Mouse (Mus musculus): ENCODE measurements around the gene Adamtsl3. TPM values are rescaled to one million over a fixed set of nuclear protein-coding genes. Genes with fewer than 3 reads are reported as not detected.

Adamtsl3 gene
- polyA plus RNA-seq, 1 experiment = not detected

DNA sequence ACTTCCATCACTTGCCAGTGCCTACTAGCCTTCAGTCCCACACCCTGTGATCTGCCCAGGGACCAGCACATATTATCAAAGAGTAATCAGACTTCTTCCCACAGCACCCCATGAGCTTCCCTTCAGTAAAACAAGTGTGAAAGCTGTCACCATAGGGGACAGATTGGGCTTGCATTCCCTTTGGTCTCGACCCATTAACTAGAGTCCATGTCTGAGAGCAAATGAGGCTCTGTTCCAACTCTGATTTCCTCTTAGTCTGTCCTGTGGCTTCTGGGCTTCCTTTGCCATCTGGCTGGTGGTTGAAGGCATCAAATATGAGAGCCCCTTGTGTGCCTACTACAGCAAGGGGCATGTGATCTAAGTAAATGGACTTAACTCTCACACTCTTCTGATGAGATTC is 237.5 kb downstream of the Adamtsl3 start:
- no peaks in the 10 kb centered on the region for H3K4me1 ChIP-seq (ENCODE audit: control insufficient read depth, insufficient read depth, low read length)

DNA sequence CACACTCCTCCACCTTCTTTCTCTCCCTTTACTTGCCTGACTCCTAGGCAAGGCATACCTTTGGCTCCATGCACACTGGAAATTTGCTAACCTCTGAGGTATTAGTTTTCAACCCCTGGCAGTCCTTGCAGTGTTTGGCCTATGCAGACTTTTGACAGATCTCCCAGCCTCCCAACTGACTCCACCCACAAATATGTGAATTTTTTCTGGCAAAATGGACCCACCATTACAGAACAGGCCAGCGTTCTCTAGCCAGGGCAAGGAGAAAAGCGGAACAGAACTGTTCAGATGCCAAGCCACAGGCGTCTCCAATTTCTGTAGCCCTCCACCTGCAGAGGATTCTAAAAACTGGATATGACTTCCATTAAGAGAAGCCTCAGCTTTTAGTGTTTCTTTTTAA is 244.5 kb downstream of the Adamtsl3 start:
- TF ChIP-seq CTCF (IDR thresholded peaks at IDR 0.05; ENCODE audit: low read depth, low read length) = no peak
- H3K27ac ChIP-seq (ENCODE audit: insufficient read depth, low read depth, low read length) = no peak overlapping the region
- H3K4me3 ChIP-seq (ENCODE audit: insufficient read depth, low read length) = no peak overlapping the region

More for the DNA sequence above, 237.5 kb downstream of the Adamtsl3 start:
- TF ChIP-seq POLR2A (IDR thresholded peaks at IDR 0.05; ENCODE audit: borderline replicate concordance, low read depth, low read length) = no peak
- TF ChIP-seq CTCF (IDR thresholded peaks at IDR 0.05; ENCODE audit: low read depth, low read length) = no peak
- H3K4me3 ChIP-seq (ENCODE audit: insufficient read depth, low read length) = no peak overlapping the region
- no peak overlapping the region for H3K27ac ChIP-seq (ENCODE audit: insufficient read depth, low read depth, low read length)

DNA sequence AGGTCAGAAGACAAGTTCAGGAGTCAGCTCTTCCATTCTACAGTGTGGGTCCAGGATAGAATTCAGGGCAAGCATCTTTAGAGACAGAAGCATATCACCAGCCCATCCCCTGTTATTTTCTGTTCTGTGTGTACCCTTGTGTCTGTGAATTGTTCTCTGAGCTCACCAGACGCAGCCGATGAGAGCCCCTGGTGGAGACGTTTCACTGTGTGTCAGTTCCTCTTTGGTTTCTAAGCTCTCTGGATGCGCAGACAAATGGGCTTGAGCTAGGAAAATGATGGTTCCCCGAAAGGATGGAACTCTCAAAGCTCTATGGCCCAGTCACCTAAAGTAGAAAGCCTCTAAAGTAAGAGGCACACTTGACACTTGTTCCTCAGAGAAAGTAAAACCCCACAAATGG is 246.3 kb downstream of the Adamtsl3 start:
- H3K4me3 ChIP-seq (ENCODE audit: insufficient read depth, low read length) = no peak overlapping the region
- TF ChIP-seq CTCF (IDR thresholded peaks at IDR 0.05; ENCODE audit: low read depth, low read length) (no peak), POLR2A (IDR thresholded peaks at IDR 0.05; ENCODE audit: borderline replicate concordance, low read depth, low read length) (no peak)
- no peaks in the 10 kb centered on the region for H3K4me1 ChIP-seq (ENCODE audit: control insufficient read depth, insufficient read depth, low read length)
- H3K27ac ChIP-seq (ENCODE audit: insufficient read depth, low read depth, low read length) = no peak overlapping the region

More for the DNA sequence above, 244.5 kb downstream of the Adamtsl3 start:
- H3K4me1 ChIP-seq (ENCODE audit: control insufficient read depth, insufficient read depth, low read length) = no peaks in the 10 kb centered on the region

DNA sequence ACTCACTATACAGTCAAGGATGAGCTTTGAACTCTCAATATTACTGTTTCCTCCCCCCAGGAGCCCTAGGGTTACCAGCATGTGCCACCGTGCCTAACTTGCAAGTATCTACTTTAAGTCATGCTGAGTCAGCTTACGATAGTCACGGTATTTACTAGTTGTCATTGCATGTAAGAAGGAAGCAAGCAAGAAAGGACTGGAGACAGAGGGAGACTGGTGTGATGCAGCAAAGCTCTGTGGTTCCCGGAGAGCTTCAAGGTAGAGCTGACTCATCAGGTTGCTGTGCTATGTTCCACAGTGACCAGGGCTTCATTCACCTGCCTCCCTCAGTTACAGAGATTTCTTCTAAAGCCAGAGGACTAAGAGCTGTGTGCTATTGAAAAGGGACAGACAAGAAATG is 247.0 kb downstream of the Adamtsl3 start:
- H3K4me3 ChIP-seq (ENCODE audit: insufficient read depth, low read length) = no peak overlapping the region
- H3K4me1 ChIP-seq (ENCODE audit: control insufficient read depth, insufficient read depth, low read length) = no peaks in the 10 kb centered on the region
- TF ChIP-seq CTCF (IDR thresholded peaks at IDR 0.05; ENCODE audit: low read depth, low read length) (no peak), POLR2A (IDR thresholded peaks at IDR 0.05; ENCODE audit: borderline replicate concordance, low read depth, low read length) (no peak)
- H3K27ac ChIP-seq (ENCODE audit: insufficient read depth, low read depth, low read length) = no peak overlapping the region

DNA sequence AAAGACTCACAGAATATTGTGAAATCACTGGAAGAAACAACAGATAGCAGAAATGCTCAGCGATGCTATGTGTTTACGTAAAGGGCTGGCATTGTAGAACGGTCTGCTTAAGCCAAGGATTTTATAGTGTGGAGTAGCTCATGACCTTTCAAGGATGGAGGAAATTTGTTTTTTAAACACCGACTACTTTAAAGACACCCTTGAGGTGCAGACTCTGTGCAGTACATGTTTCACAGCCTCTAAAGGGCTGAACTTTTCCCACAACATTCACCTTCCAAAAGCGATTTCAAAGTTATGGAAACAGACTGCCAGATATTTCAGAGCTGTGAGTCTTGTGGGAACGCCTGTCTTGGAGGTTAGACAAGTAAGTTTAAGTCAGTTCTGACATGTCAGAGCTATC is 255.4 kb downstream of the Adamtsl3 start:
- TF ChIP-seq POLR2A (IDR thresholded peaks at IDR 0.05; ENCODE audit: borderline replicate concordance, low read depth, low read length) (no peak), CTCF (IDR thresholded peaks at IDR 0.05; ENCODE audit: low read depth, low read length) (no peak)
- Histone ChIP-seq H3K4me3 (ENCODE audit: insufficient read depth, low read length) (no peak overlapping the region), H3K4me1 (ENCODE audit: control insufficient read depth, insufficient read depth, low read length) (no peaks in the 10 kb centered on the region), H3K27ac (ENCODE audit: insufficient read depth, low read depth, low read length) (no peak overlapping the region)

DNA sequence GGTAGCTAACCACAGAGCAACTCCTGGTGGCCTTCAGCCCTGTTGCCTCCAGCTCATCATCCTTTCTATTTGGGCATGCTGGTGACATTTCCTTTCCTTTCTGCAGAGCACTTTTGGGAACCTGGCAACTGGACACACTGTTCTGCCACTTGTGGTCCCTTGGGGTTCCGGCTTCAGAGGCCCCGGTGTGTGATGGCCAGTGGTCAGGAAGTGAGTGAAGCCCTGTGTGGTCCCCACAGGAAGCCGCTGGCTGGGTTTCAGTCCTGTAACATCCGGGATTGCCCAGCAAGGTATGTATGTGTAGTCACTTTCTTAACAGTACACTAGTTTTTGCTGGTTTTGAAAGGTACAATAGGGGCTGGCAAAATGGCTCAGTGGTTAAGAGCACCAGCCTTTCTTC is 266.5 kb downstream of the Adamtsl3 start:
- H3K4me1 ChIP-seq (ENCODE audit: control insufficient read depth, insufficient read depth, low read length) = no peaks in the 10 kb centered on the region
- H3K27ac ChIP-seq (ENCODE audit: insufficient read depth, low read depth, low read length) = no peak overlapping the region
- TF ChIP-seq POLR2A (IDR thresholded peaks at IDR 0.05; ENCODE audit: borderline replicate concordance, low read depth, low read length) = no peak
- H3K4me3 ChIP-seq (ENCODE audit: insufficient read depth, low read length) = no peak overlapping the region

DNA sequence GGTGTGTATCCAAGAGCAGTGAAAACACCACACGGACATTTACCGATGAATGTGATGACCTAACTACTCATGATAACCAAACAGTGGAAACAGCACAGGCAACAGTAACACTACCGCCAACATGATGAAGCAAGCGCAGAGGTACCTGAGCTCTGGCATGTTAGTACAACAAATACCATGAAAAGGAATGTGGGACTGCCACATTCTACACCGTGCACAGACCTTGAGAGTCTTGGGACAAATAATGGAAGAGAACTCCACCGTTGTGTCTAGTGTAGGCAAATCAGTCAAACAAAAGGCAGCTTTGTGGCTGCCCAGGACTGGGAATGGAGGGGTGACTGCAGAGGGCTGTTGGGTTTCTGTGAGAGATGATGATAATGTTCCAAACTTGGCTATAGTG is 269.9 kb downstream of the Adamtsl3 start:
- Histone ChIP-seq H3K4me1 (ENCODE audit: control insufficient read depth, insufficient read depth, low read length) (no peaks in the 10 kb centered on the region), H3K27ac (ENCODE audit: insufficient read depth, low read depth, low read length) (no peak overlapping the region), H3K4me3 (ENCODE audit: insufficient read depth, low read length) (no peak overlapping the region)
- no peak for TF ChIP-seq CTCF (IDR thresholded peaks at IDR 0.05; ENCODE audit: low read depth, low read length)
- TF ChIP-seq POLR2A (IDR thresholded peaks at IDR 0.05; ENCODE audit: borderline replicate concordance, low read depth, low read length) = no peak

DNA sequence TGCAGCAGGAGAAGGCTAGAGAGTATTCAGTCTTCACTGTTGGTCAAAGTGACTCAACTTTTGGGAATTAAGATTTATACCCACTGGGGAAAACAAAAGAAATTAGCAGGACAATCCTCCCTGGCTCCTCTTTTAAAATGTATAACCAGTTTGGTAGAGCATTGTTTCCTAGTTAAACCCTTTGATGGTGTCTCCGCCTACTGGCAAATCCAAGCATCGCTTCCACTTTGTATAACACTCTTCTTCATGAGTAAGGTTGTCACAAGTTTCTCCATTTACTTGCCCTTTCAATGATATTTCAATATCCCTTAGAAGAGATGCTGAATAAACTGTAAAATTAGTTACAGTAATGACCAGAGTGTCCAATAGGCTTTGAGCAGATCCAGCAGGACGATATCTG is 274.1 kb downstream of the Adamtsl3 start:
- Histone ChIP-seq H3K4me3 (ENCODE audit: insufficient read depth, low read length) (no peak overlapping the region), H3K4me1 (ENCODE audit: control insufficient read depth, insufficient read depth, low read length) (no peaks in the 10 kb centered on the region), H3K27ac (ENCODE audit: insufficient read depth, low read depth, low read length) (no peak overlapping the region)
- TF ChIP-seq CTCF (IDR thresholded peaks at IDR 0.05; ENCODE audit: low read depth, low read length) (no peak), POLR2A (IDR thresholded peaks at IDR 0.05; ENCODE audit: borderline replicate concordance, low read depth, low read length) (no peak)

DNA sequence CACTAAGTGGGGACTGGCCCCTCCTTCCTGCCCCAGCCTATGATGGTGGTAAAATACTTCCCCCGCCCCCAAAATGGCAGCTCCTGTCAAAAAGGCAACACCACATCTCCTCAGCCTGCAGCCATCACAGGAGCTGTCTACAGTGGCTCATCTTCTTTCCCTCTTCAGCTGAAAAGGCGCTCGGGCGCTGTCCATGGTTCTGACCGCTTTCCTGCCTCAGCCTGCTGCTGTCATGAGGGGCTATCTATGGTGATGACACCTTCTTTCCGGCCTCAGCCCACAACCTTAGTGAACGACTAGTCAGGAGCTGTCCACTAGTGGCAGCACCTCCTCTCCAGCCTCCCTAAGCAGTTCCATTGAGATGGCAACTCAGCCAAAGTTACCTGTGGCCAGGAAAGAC is 289.8 kb downstream of the Adamtsl3 start:
- no peak for TF ChIP-seq POLR2A (IDR thresholded peaks at IDR 0.05; ENCODE audit: borderline replicate concordance, low read depth, low read length)
- no peak for TF ChIP-seq CTCF (IDR thresholded peaks at IDR 0.05; ENCODE audit: low read depth, low read length)
- H3K4me1 ChIP-seq (ENCODE audit: control insufficient read depth, insufficient read depth, low read length) = no peaks in the 10 kb centered on the region

DNA sequence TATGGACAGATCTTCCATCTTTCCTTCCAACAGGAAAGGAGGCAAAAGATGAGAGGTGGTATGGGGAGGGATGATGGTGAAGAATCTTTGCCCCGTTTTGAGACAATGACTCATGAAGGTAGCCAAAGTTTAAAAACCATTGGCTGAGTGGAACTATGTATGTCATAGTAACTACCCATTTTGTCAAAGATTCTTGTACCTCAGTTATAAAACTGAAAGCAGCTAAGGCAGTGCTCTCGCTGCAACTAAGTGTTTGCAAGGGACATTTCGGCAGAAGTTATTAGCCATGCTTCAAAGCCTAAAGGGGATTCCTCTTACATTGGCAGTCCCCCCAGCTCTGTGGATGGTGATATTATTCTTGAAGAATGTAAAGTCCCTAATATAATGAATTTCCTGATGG is 311.7 kb downstream of the Adamtsl3 start:
- TF ChIP-seq POLR2A (IDR thresholded peaks at IDR 0.05; ENCODE audit: borderline replicate concordance, low read depth, low read length) (no peak), CTCF (IDR thresholded peaks at IDR 0.05; ENCODE audit: low read depth, low read length) (no peak)
- H3K4me3 ChIP-seq (ENCODE audit: insufficient read depth, low read length) = no peak overlapping the region
- peaks cover 9% of the 10 kb centered on the region for H3K4me1 ChIP-seq (ENCODE audit: control insufficient read depth, insufficient read depth, low read length)
- no peak overlapping the region for H3K27ac ChIP-seq (ENCODE audit: insufficient read depth, low read depth, low read length)

More for the DNA sequence above, 289.8 kb downstream of the Adamtsl3 start:
- no peak overlapping the region for H3K27ac ChIP-seq (ENCODE audit: insufficient read depth, low read depth, low read length)
- no peak overlapping the region for H3K4me3 ChIP-seq (ENCODE audit: insufficient read depth, low read length)

DNA sequence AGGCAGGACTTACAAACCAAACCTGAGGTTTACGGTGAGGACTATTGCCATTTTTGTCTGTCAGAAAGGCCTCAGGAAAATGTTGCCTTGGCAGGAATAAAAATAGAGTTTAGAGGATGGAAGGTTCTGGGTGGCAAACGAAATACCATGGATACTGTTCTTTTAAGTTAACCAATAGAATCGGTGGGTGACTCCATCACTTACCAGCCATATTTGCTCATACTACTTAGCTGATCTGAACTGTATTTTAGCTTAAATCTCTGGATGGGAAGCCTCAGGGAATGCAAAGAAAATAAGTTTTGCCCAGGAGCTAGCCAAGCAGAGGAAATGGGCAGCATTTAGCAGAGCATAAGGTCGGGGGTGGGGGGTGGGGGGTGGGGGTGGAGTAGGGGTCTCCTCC is 312.4 kb downstream of the Adamtsl3 start:
- Histone ChIP-seq H3K4me3 (ENCODE audit: insufficient read depth, low read length) (peak overlapping the region; percentile 86), H3K4me1 (ENCODE audit: control insufficient read depth, insufficient read depth, low read length) (peaks cover 10% of the 10 kb centered on the region), H3K27ac (ENCODE audit: insufficient read depth, low read depth, low read length) (no peak overlapping the region)
- TF ChIP-seq CTCF (IDR thresholded peaks at IDR 0.05; ENCODE audit: low read depth, low read length) (no peak), POLR2A (IDR thresholded peaks at IDR 0.05; ENCODE audit: borderline replicate concordance, low read depth, low read length) (no peak)
